Mouse (Mus musculus) kidney, adult 2 months (tissue): Measurements from ENCODE around the gene Slc7a6. TPM values are rescaled to one million over a fixed set of nuclear protein-coding genes. Genes with fewer than 3 reads are reported as not detected.
"Not testable (repeated sequence)": the region's sequence is repeated elsewhere in the genome, so short reads cannot be mapped to it uniquely, and the experiment has no call there.

Source experiments
- DNase-seq: peaks from one replicate; pipeline ENCODE4 v3.0.0; 2021
- H3K27ac ChIP-seq: fragments of 200-500 bp; 2 replicates; pipeline ENCODE4 v1.5.1; 2012; ENCODE audit warnings: low read depth, low read length, control low read depth, inconsistent platforms; ENCODE audit not compliant: insufficient read depth
- H3K27me3 ChIP-seq: fragments of 200-500 bp; replicated peaks from 2 replicates; pipeline ENCODE4 v1.6.1; 2012; ENCODE audit warnings: mild to moderate bottlenecking, moderate library complexity, low read length, inconsistent platforms; ENCODE audit not compliant: control insufficient read depth, insufficient read depth
- H3K36me3 ChIP-seq: fragments of 200-500 bp; 2 replicates; pipeline ENCODE4 v1.6.1; 2012; ENCODE audit warnings: mild to moderate bottlenecking, moderate library complexity, low read length, inconsistent platforms; ENCODE audit not compliant: control insufficient read depth, insufficient read depth
- H3K4me1 ChIP-seq: fragments of 200-500 bp; 2 replicates; pipeline ENCODE4 v1.6.1; 2011; ENCODE audit warnings: low read length; ENCODE audit not compliant: control insufficient read depth, insufficient read depth
- H3K4me3 ChIP-seq: fragments of 200-500 bp; 2 replicates; pipeline ENCODE4 v1.5.1; 2011; ENCODE audit warnings: mild to moderate bottlenecking, low read depth, low read length, control low read depth; ENCODE audit not compliant: insufficient read depth
- CTCF ChIP-seq: fragments of 200-500 bp; conservative IDR thresholded peaks from 2 replicates; pipeline ENCODE4 v1.5.1; 2011; ENCODE audit warnings: low read depth, mild to moderate bottlenecking, control low read depth, low read length, moderate library complexity, mixed read lengths; ENCODE audit not compliant: insufficient read depth, insufficient read length
- POLR2A ChIP-seq: fragments of 200-500 bp; IDR thresholded peaks from one replicate; pipeline ENCODE4 v1.6.1; 2011; ENCODE audit warnings: low read depth, low read length, control low read depth
- WGBS: fragments of 180-500 bp; shearing (Covaris S2); methylation state at CpG from one replicate; pipeline ENCODE4 v1.1.7; 2018; 5-methylcytosine and 5-hydroxymethylcytosine counted together
- polyA plus RNA-seq: library from polyadenylated mRNA; depleted of rRNA; stranded (reverse); fragments of >200 nt; gene quantifications from 2 replicates; pipeline ENCODE4 v1.2.3, GENCODE M21; 2012

Slc7a6 gene
- polyA plus RNA-seq, 1 experiment, result 9.8 TPM

GRCm38 (mm10) chr8:106186394-106186793 lies 17.7 kb downstream of the Slc7a6 start:
- no peaks in the 10 kb centered on the region for H3K27me3 ChIP-seq
- 83% methylated on average over 3 of the region's 3 CpGs for WGBS
- no peak for TF ChIP-seq CTCF
- TF ChIP-seq POLR2A, result no peak
- no peak for DNase-seq
- no peak overlapping the region for H3K4me3 ChIP-seq
- H3K27ac ChIP-seq, result no peak overlapping the region
- H3K4me1 ChIP-seq, result no peaks in the 10 kb centered on the region
- no peaks in the 10 kb centered on the region for H3K36me3 ChIP-seq

- TF ChIP-seq CTCF, result no peak
- no peak for TF ChIP-seq POLR2A
- H3K27me3 ChIP-seq, result no peaks in the 10 kb centered on the region
- H3K27ac ChIP-seq, result no peak overlapping the region
- H3K36me3 ChIP-seq, result no peaks in the 10 kb centered on the region
- no peak for DNase-seq
- H3K4me3 ChIP-seq, result no peak overlapping the region
- H3K4me1 ChIP-seq, result no peaks in the 10 kb centered on the region
- 95% methylated on average over 4 of the region's 4 CpGs for WGBS
These were observed 20.5 kb downstream of the Slc7a6 start for GRCm38 (mm10) chr8:106189162-106189561.

- H3K36me3 ChIP-seq, result no peaks in the 10 kb centered on the region
- no peak for DNase-seq
- no peaks in the 10 kb centered on the region for H3K27me3 ChIP-seq
- no peaks in the 10 kb centered on the region for H3K4me1 ChIP-seq
- no peak for TF ChIP-seq POLR2A
- TF ChIP-seq CTCF, result no peak
- no peak overlapping the region for H3K27ac ChIP-seq
- no peak overlapping the region for H3K4me3 ChIP-seq
- 99% methylated on average over 5 of the region's 5 CpGs for WGBS
These were observed 23.0 kb downstream of the Slc7a6 start for GRCm38 (mm10) chr8:106191639-106192038.

- DNase-seq, result no peak
- no peaks in the 10 kb centered on the region for H3K27me3 ChIP-seq
- no peak for TF ChIP-seq CTCF
- no peak for TF ChIP-seq POLR2A
- no peak overlapping the region for H3K4me3 ChIP-seq
- H3K4me1 ChIP-seq, result no peaks in the 10 kb centered on the region
- H3K36me3 ChIP-seq, result no peaks in the 10 kb centered on the region
- no peak overlapping the region for H3K27ac ChIP-seq
- 82% methylated on average over 6 of the region's 6 CpGs for WGBS
These were observed 24.5 kb downstream of the Slc7a6 start for GRCm38 (mm10) chr8:106193162-106193561.

- no peaks in the 10 kb centered on the region for H3K27me3 ChIP-seq
- H3K36me3 ChIP-seq, result no peaks in the 10 kb centered on the region
- no peak overlapping the region for H3K4me3 ChIP-seq
- WGBS, result 68% methylated on average over 5 of the region's 5 CpGs
- no peak for DNase-seq
- H3K27ac ChIP-seq, result no peak overlapping the region
- H3K4me1 ChIP-seq, result no peaks in the 10 kb centered on the region; the same call in 1 of the 2 replicates
- no peak for TF ChIP-seq POLR2A
- TF ChIP-seq CTCF, result no peak
These were observed 25.4 kb downstream of the Slc7a6 start for GRCm38 (mm10) chr8:106194062-106194461.

GRCm38 (mm10) chr8:106198741-106199140 lies 30.1 kb downstream of the Slc7a6 start:
- no peak for TF ChIP-seq POLR2A
- peak; percentile 62 for TF ChIP-seq CTCF
- H3K36me3 ChIP-seq, result peaks cover 7% of the 10 kb centered on the region
- no peak overlapping the region for H3K27ac ChIP-seq
- peak; percentile 49 for DNase-seq
- WGBS, result 0% methylated on average over 1 of the region's 1 CpGs
- H3K4me3 ChIP-seq, result no peak overlapping the region
- no peaks in the 10 kb centered on the region; the same call in 1 of the 2 replicates for H3K4me1 ChIP-seq
- H3K27me3 ChIP-seq, result no peaks in the 10 kb centered on the region

GRCm38 (mm10) chr8:106199596-106199995 lies 30.9 kb downstream of the Slc7a6 start:
- H3K27me3 ChIP-seq, DNase-seq, H3K4me3 ChIP-seq, H3K36me3 ChIP-seq, H3K27ac ChIP-seq, H3K4me1 ChIP-seq: not testable (repeated sequence)
- 71% methylated on average over 3 of the region's 3 CpGs for WGBS

GRCm38 (mm10) chr8:106210035-106210731 lies 41.5 kb downstream of the Slc7a6 start:
- no peaks in the 10 kb centered on the region; the same call in 1 of the 2 replicates for H3K36me3 ChIP-seq
- WGBS, result under 1% methylated on average over 35 of the region's 35 CpGs
- no peak for DNase-seq
- peaks cover 4% of the 10 kb centered on the region; the same call in 1 of the 2 replicates for H3K4me1 ChIP-seq
- H3K4me3 ChIP-seq, result peak overlapping the region; percentile 93
- TF ChIP-seq POLR2A, result no peak
- no peak for TF ChIP-seq CTCF
- H3K27ac ChIP-seq, result peak overlapping the region; percentile 83
- H3K27me3 ChIP-seq, result no peaks in the 10 kb centered on the region
